ENCODE assay signal across 21 mouse cellular contexts in genomic region chr2:90931829-90932228, GRCm38 (mm10). TPM values are rescaled to one million over a fixed set of nuclear protein-coding genes. Genes with fewer than 3 reads are reported as not detected.
"Had no signal": no experiment of that assay in that cellular context is flagged by ENCODE, and none has a peak within 500 bp of the region (broad histone marks: within the 10 kb centered on the region; RNA-seq: fewer than 3 reads in every experiment).

No protein-coding gene starts in this region.

- ATAC-seq: intestine, embryonic 15.5 days had no signal

- DNase-seq: kidney, adult 11 months; kidney, adult 8-10 months; kidney, postnatal 10 days; kidney, postnatal 36 days; lung, adult 18-20 months; lung, postnatal 10 days; lung, postnatal 4 days; midbrain, embryonic 14.5 days; right cerebral cortex, postnatal 14 days; right cerebral cortex, postnatal 4 days; thymus, adult 2 months; thymus, postnatal 14 days had no signal

- H3K4me1 ChIP-seq: intestine, embryonic 15.5 days; kidney, embryonic 15.5 days; limb, embryonic 10.5 days; limb, embryonic 13.5 days; lung, embryonic 15.5 days had no signal

- H3K27ac ChIP-seq: intestine, embryonic 15.5 days; kidney, embryonic 15.5 days; limb, embryonic 10.5 days; limb, embryonic 13.5 days; lung, embryonic 15.5 days; stomach, postnatal 0 days had no signal

- H3K4me2 ChIP-seq: intestine, embryonic 15.5 days; kidney, embryonic 15.5 days; limb, embryonic 13.5 days; lung, embryonic 15.5 days; midbrain, embryonic 11.5 days had no signal

- H3K36me3 ChIP-seq: intestine, embryonic 15.5 days; kidney, embryonic 15.5 days; limb, embryonic 10.5 days; limb, embryonic 13.5 days; lung, embryonic 15.5 days had no signal

- H3K4me3 ChIP-seq: intestine, embryonic 15.5 days; kidney, embryonic 15.5 days; limb, embryonic 10.5 days; limb, embryonic 13.5 days; lung, embryonic 15.5 days had no signal

- H3K27me3 ChIP-seq: intestine, embryonic 15.5 days; kidney, embryonic 15.5 days; limb, embryonic 13.5 days; lung, embryonic 15.5 days had no signal

- H3K9me3 ChIP-seq: intestine, embryonic 15.5 days; kidney, embryonic 15.5 days; limb, embryonic 10.5 days; limb, embryonic 13.5 days; lung, embryonic 15.5 days had no signal

- H3K9ac ChIP-seq: intestine, embryonic 15.5 days; kidney, embryonic 15.5 days; limb, embryonic 13.5 days; lung, embryonic 15.5 days had no signal

RNA-seq across cellular contexts. Expression of gene C1qtnf4, which starts 46.2 kb away (rescaled TPM):
- total RNA-seq: megakaryocyte progenitor cell, adult 5-6 weeks; megakaryocyte-erythroid progenitor cell, adult 5-6 weeks had no signal
